Mouse (Mus musculus) cortical plate, adult 2 months (tissue): ENCODE results near the gene Lsamp. TPM values are rescaled to one million over a fixed set of nuclear protein-coding genes. Genes with fewer than 3 reads are reported as not detected.
A peak's percentile ranks its signal among the peaks of the same experiment; 100 is the strongest.

Experiments used
- H3K27ac ChIP-seq: fragments of 200-500 bp; 2 replicates; pipeline ENCODE4 v1.5.1; 2012; ENCODE audit warnings: low read length, control low read depth, inconsistent platforms; ENCODE audit not compliant: insufficient read depth
- H3K4me1 ChIP-seq: fragments of 200-500 bp; 2 replicates; pipeline ENCODE4 v1.6.1; 2011; ENCODE audit warnings: low read length; ENCODE audit not compliant: control insufficient read depth, insufficient read depth
- H3K4me3 ChIP-seq: fragments of 200-500 bp; 2 replicates; pipeline ENCODE4 v1.5.1; 2011; ENCODE audit warnings: mild to moderate bottlenecking, low read length, control low read depth; ENCODE audit not compliant: insufficient read depth
- CTCF ChIP-seq: fragments of 200-500 bp; IDR thresholded peaks from 2 replicates; pipeline ENCODE4 v1.5.1; 2011; ENCODE audit warnings: mild to moderate bottlenecking, control low read depth, low read length; ENCODE audit not compliant: insufficient read depth; ENCODE audit errors: extremely low read depth
- POLR2A ChIP-seq: fragments of 200-500 bp; IDR thresholded peaks from 2 replicates; pipeline ENCODE4 v1.6.1; 2011; ENCODE audit warnings: mild to moderate bottlenecking, low read length, control low read depth; ENCODE audit not compliant: insufficient read depth; ENCODE audit errors: extremely low read depth
- polyA plus RNA-seq: library from polyadenylated mRNA; depleted of rRNA; stranded (reverse); fragments of >200 nt; gene quantifications from 2 replicates; pipeline ENCODE4 v1.2.3, GENCODE M21; 2012

Lsamp gene
- polyA plus RNA-seq, 1 experiment: 99.8 TPM

DNA sequence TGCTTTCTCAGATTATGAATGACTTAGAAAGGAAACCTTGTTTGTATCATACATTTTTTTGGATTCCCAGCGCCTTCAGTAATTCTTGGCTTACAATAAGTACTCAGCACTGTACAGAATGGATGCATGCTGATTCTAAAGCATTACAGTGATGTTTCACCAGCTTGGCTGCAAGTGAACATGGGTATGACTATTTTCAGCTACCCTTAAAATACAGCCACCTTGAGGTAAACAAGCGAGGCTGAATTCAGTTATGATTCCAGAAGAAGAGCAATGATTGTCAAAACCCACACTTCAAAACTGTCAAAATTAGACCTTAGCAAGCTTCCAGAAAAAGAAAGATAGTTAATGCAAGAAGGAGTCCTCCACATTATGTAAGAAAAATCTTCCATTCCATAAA is 1089.3 kb downstream of the Lsamp start:
- Histone ChIP-seq H3K27ac (no peak overlapping the region), H3K4me1 (no peaks in the 10 kb centered on the region), H3K4me3 (no peak overlapping the region)
- TF ChIP-seq CTCF (no peak), POLR2A (no peak)

DNA sequence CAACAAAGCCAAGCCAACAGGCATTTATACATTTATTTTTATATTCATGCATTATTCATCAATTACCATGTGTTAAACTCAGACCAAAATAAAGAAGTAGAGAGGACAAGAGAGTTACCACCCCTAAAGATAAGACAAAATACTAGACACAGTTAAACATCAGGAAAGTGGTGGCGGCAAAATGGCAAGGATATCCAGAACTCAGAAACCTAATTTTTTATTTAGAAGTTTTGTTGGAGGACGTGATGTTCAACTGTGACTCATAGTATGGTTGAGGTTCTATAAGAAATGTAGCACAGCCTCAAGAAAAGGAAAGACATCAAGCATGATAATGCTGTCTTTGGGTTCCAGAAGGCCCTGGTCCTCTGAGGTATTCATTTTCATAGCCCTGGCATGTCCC is 1104.5 kb downstream of the Lsamp start:
- no peaks in the 10 kb centered on the region for H3K4me1 ChIP-seq
- no peak overlapping the region for H3K27ac ChIP-seq
- H3K4me3 ChIP-seq: no peak overlapping the region
- TF ChIP-seq POLR2A: no peak
- no peak for TF ChIP-seq CTCF

DNA sequence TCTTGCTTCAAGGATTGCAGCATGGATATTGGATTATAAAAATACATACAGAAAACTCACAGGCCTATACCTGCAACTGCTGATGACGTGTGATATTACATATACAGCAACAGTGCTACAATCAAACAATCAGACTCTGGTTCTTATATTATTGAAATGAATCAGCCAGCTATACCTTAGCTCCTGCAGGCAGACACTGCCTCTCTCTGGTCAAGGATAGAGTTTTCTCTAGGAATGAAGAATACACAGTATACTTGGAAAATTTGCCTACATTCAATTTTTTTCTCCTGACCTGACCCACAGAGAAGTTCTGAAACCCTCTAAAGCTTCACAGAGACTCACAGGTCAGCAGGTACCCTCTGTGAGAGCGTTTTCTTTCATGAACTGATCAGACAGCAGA is 1105.9 kb downstream of the Lsamp start:
- no peaks in the 10 kb centered on the region for H3K4me1 ChIP-seq
- H3K27ac ChIP-seq: no peak overlapping the region
- no peak overlapping the region for H3K4me3 ChIP-seq
- TF ChIP-seq CTCF: no peak
- no peak for TF ChIP-seq POLR2A

DNA sequence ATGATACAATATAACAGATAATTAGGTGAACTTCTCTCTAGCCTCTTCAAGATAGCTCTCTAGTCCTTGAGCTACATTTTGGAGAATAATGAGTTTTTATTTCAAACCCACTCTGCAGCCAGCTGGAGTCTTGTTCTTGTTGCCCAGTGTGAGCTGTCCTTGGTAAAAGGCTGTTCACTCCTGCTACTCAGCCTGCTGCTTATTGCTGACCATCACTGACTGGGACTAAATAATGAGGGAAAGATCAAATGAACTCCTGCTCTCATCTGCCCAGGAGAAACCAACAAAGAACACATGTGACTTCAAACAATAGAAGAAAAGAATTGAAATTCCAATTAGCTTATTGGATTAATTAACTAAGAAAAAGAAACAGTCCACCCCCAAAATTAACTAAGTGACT is 1107.1 kb downstream of the Lsamp start:
- Histone ChIP-seq H3K4me1 (no peaks in the 10 kb centered on the region), H3K4me3 (no peak overlapping the region), H3K27ac (no peak overlapping the region)
- TF ChIP-seq POLR2A (no peak), CTCF (no peak)

DNA sequence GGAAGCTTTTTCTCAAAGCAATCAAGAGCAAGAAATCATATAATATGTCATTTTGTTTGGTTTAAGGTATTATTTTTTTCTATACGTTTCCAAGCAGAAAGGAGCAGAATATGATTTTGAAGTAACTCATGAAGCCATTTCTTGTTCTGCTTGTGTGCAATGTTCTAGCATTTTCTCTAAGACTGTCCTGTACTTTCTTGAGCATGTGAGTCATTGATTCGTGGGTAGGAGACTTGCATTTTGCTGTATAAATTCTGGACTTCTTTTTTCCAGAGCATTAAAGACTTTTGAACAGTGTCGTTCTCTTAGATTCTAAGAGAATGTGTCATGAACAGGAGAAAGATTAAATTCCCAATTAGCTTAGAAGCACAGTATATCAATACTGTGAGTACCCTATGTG is 1118.6 kb downstream of the Lsamp start:
- Histone ChIP-seq H3K4me1 (no peaks in the 10 kb centered on the region), H3K27ac (no peak overlapping the region), H3K4me3 (no peak overlapping the region)
- TF ChIP-seq CTCF (no peak), POLR2A (no peak)

DNA sequence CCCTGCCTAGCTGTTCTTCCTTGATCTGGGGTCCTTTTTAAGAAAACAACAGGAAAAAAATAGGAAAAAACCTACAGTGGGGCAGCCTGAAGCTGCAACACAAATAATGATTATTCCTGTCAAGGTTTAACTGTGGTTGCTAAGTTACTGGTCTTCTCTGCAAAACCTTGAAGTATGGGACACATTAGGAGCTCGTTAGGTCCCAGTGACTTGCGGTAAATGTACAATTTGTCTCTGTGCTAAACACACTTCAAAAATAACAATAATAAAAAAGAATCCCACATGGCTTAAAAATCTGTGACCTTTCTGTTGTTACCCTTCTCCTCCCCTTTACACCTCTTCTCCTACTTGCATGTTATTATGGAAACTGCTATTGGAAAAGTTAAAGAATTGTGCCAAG is 1140.2 kb downstream of the Lsamp start:
- Histone ChIP-seq H3K4me1 (no peaks in the 10 kb centered on the region; the same call in 1 of the 2 replicates), H3K27ac (no peak overlapping the region), H3K4me3 (no peak overlapping the region)
- no peak for TF ChIP-seq POLR2A
- no peak for TF ChIP-seq CTCF

DNA sequence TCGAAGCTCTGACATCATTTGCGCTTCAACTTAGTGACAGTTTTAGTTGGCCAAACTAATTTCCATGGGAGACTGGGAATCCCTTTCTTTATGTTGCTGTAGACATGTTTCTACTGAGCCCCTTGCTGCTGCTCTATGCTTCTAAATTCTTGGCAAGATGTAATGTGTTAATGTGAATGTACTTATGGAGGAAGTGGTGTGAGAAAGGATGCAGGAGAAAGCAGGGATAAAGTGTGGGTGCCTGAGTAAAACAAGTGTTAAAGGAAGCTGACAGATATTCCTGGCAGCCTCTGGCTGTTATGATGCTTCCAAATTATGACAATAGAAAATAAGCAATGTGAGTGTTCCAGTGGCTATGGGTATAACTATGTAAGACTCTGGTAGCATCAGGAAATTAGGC is 1140.9 kb downstream of the Lsamp start:
- Histone ChIP-seq H3K4me1 (no peaks in the 10 kb centered on the region; the same call in 1 of the 2 replicates), H3K27ac (no peak overlapping the region), H3K4me3 (no peak overlapping the region)
- TF ChIP-seq CTCF: no peak
- no peak for TF ChIP-seq POLR2A

DNA sequence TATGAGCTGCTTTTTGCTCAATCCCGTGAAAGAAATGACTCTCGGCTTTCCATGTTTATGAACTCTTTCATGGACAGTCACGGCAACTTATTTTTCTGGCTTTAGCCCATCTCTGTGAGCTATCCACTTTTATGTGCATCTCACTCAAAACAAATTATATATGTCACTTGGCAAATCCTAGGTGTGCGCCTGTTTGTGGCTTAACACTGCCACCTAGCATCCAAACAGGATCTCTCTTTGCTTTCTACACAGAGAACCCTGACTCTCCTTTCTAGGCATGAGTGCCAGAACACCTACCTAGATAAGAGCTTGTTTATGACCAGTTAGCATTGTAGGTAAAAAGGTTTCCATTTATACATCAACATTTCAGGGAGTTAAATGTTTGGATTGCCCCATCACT is 1146.9 kb downstream of the Lsamp start:
- TF ChIP-seq POLR2A (no peak), CTCF (peak; percentile 74)
- Histone ChIP-seq H3K4me1 (no peaks in the 10 kb centered on the region), H3K4me3 (no peak overlapping the region), H3K27ac (no peak overlapping the region)

DNA sequence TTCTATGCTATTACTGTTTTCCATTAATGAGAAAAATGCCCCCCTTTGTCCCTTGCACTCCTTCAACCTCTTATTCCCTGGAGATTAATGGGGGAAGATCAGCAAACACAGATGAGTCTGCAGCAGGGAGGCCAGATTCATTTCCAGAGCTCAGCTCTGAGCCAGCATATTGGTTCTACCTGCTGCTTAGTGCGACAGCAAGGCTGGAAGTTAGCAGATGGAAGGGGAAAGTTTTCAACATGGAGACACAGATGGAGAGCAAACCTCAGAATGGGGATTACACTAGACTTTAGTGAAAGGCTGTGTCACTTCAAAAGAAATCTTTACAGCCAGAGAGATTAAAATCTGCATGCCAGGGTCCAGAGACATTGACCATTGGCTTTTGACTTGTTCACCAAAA is 1188.7 kb downstream of the Lsamp start:
- Histone ChIP-seq H3K4me3 (no peak overlapping the region), H3K4me1 (no peaks in the 10 kb centered on the region), H3K27ac (no peak overlapping the region)
- no peak for TF ChIP-seq POLR2A
- TF ChIP-seq CTCF: no peak

DNA sequence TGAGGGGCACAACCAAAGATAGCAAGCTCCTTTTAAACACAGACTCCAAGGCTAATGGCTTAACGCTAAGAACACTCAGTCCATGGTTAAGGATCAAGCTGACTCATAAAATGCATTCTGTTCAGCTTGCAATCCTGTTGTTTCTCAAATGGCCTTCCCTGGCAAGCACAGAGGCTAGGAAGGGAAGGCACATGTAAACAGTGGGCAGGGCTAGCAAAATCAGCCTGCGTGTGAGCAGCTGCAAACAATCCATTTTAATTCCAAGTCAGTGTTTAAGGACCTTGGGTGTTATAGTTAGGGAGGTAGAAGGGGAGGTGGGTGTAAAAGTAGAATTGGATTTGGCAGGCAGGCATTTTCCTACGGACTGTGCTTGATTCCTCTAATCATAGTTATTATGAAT is 1195.4 kb downstream of the Lsamp start:
- H3K27ac ChIP-seq: no peak overlapping the region
- H3K4me1 ChIP-seq: peaks cover 6% of the 10 kb centered on the region
- H3K4me3 ChIP-seq: no peak overlapping the region
- TF ChIP-seq CTCF (no peak), POLR2A (no peak)

DNA sequence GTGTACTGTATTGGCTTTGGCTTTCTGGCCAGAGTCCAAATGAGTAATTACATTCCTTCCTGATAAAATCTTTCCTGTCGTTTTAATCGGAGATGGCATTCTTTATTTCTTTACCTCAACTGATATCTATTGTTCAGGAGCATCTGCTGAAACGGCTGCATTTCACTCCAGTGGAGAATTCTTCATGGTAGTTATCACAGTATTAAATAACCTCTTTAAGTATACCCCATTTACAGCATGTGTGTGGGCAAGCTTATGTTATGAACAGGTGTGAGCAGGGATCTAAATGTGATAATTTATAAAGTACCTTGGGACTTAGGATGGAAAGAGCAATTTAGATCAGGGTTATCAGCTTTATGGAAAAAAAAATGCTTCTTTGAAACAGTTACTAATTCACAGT is 1196.7 kb downstream of the Lsamp start:
- TF ChIP-seq CTCF (no peak), POLR2A (no peak)
- Histone ChIP-seq H3K4me3 (no peak overlapping the region), H3K4me1 (peaks cover 6% of the 10 kb centered on the region), H3K27ac (no peak overlapping the region)
